Mouse (Mus musculus) CH12.LX (cell line): ENCODE measurements around the gene Timd2.

ENCODE experiments used
- EP300 ChIP-seq: IDR thresholded peaks from 2 replicates; pipeline ENCODE4 v1.6.1; 2011; ENCODE audit warnings: low read length, improper control_type of control experiment
- MAFK ChIP-seq: IDR thresholded peaks from 2 replicates; pipeline ENCODE4 v1.6.1; 2011; ENCODE audit warnings: low read length, improper control_type of control experiment; ENCODE audit not compliant: insufficient replicate concordance
- MXI1 ChIP-seq: IDR thresholded peaks from 2 replicates; pipeline ENCODE4 v1.6.1; 2011; ENCODE audit warnings: mild to moderate bottlenecking, low read depth, low read length, improper control_type of control experiment

GRCm38 (mm10) chr11:46740886-46741285 is 34.0 kb upstream of the Timd2 start:
- no peak for TF ChIP-seq EP300
- TF ChIP-seq MXI1 = no peak
- no peak for TF ChIP-seq MAFK
